Mouse (Mus musculus) heart, embryonic 12.5 days (tissue): ENCODE data around the gene Cd302. TPM values are rescaled to one million over a fixed set of nuclear protein-coding genes. Genes with fewer than 3 reads are reported as not detected.

Source experiments
- ATAC-seq: fragments of 200-750 bp; cut with Nextera tagmentation; 2 replicates; pipeline ENCODE4 v1.8.0; 2017; ENCODE audit warnings: moderate TSS enrichment, moderate library complexity; ENCODE audit not compliant: insufficient number of reproducible peaks, low FRiP score
- H3K27ac ChIP-seq: fragments of 300-500 bp; sonication (generic); 2 replicates; pipeline ENCODE4 v1.5.1; 2016; ENCODE audit warnings: mild to moderate bottlenecking, moderate library complexity; ENCODE audit not compliant: poor library complexity, severe bottlenecking
- H3K27me3 ChIP-seq: fragments of 300-500 bp; sonication (generic); replicated peaks from 2 replicates; pipeline ENCODE4 v1.6.1; 2016; ENCODE audit warnings: mild to moderate bottlenecking, moderate library complexity
- H3K36me3 ChIP-seq: fragments of 300-500 bp; sonication (generic); 2 replicates; pipeline ENCODE4 v1.6.1; 2016; ENCODE audit warnings: mild to moderate bottlenecking, moderate library complexity
- H3K4me1 ChIP-seq: fragments of 300-500 bp; sonication (generic); replicated peaks from 2 replicates; pipeline ENCODE4 v1.6.1; 2016; ENCODE audit warnings: mild to moderate bottlenecking
- H3K4me2 ChIP-seq: fragments of 300-500 bp; sonication (generic); 2 replicates; pipeline ENCODE4 v1.6.1; 2016; ENCODE audit warnings: mild to moderate bottlenecking, moderate library complexity
- H3K4me3 ChIP-seq: fragments of 300-500 bp; sonication (generic); 2 replicates; pipeline ENCODE4 v1.5.1; 2016; ENCODE audit warnings: mild to moderate bottlenecking
- H3K9ac ChIP-seq: fragments of 300-500 bp; sonication (generic); 2 replicates; pipeline ENCODE4 v1.6.1; 2016; ENCODE audit warnings: mild to moderate bottlenecking, moderate library complexity
- H3K9me3 ChIP-seq: fragments of 300-500 bp; sonication (generic); replicated peaks from 2 replicates; pipeline ENCODE4 v1.6.1; 2016; ENCODE audit warnings: mild to moderate bottlenecking, moderate library complexity
- WGBS: fragments of 180-500 bp; shearing (Covaris S2); methylation state at CpG from one replicate; pipeline ENCODE4 v1.1.7; 2016; 5-methylcytosine and 5-hydroxymethylcytosine counted together
- polyA plus RNA-seq: library from polyadenylated mRNA; unstranded; fragments of >200 nt; fragmentation: Nextera tagmentation; extraction: Ambion mirVana; gene quantifications from 2 replicates; pipeline ENCODE4 v1.2.1, GENCODE M21; 2016

The Cd302 gene
- polyA plus RNA-seq, result 23.3 and 23.9 TPM in 2 replicates

DNA sequence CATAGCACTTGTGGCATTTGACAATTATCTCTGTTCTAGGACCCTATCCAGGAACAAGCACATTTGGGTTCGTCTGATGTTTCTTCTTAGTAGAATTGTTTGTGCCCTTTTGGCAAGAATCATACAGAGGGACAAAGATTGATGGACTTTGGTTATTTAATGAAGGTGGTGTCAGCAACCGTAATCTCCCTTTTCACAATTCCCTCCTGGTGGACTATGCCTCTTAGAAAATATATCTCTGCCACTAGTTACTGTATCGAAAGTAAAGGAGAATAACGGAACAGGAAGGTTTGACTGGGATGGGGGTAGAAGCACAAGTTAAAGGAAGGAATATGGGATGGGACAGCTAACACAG is at the start of gene Cd302:
Gene Cd302 (minus strand): TSS at position 22 of the 355 bp plus-strand sequence.
- Histone ChIP-seq H3K4me2 (peak within 1 kb of the TSS; percentile 96), H3K9ac (peak within 1 kb of the TSS; percentile 72), H3K9me3 (no peaks in the 10 kb centered on the region), H3K4me1 (peaks cover 7% of the 10 kb centered on the region; the same call in 1 of the 2 replicates), H3K4me3 (peak within 1 kb of the TSS; percentile 58), H3K27me3 (no peaks in the 10 kb centered on the region), H3K36me3 (no peaks in the 10 kb centered on the region), H3K27ac (no peak within 1 kb of the TSS)
- WGBS, result 49% methylated on average over 4 of the region's 4 CpGs
- ATAC-seq, result no peak

- Histone ChIP-seq H3K27me3 (no peaks in the 10 kb centered on the region), H3K4me2 (no peak overlapping the region), H3K4me3 (no peak overlapping the region), H3K4me1 (no peaks in the 10 kb centered on the region; the same call in 1 of the 2 replicates), H3K9ac (no peak overlapping the region), H3K9me3 (no peaks in the 10 kb centered on the region), H3K36me3 (peaks cover 2% of the 10 kb centered on the region; the same call in 1 of the 2 replicates), H3K27ac (no peak overlapping the region)
- no peak for ATAC-seq
- 36% methylated on average over 10 of the region's 10 CpGs for whole genome bisulfite sequencing
Observed at GRCm38 (mm10) chr2:60328641-60329040, 44.4 kb upstream of the Cd302 start.

DNA sequence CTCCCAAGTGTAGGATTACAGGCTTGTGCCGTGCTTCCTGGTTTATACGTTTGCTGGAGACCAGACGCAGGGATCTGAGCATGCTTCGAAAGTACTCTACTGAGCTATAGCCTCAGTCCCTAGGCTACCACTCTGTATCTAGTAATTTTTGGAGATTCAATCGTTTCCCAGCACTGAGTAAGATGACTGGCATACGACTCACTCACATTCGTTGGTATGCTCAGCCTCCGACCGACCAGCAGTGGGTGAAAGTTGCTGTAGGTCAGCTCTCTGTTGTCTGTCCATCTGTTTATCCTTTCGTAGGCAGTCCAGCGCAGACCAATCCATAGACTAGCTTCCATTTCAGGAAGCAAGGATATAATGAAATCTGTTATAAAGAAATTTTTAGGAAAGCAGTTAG is 43.3 kb upstream of the Cd302 start:
- no peak overlapping the region for H3K4me3 ChIP-seq
- WGBS, result 82% methylated on average over 11 of the region's 11 CpGs
- no peaks in the 10 kb centered on the region for H3K27me3 ChIP-seq
- no peak overlapping the region for H3K9ac ChIP-seq
- H3K9me3 ChIP-seq, result no peaks in the 10 kb centered on the region
- peaks cover 2% of the 10 kb centered on the region; the same call in 1 of the 2 replicates for H3K36me3 ChIP-seq
- no peak for ATAC-seq
- no peak overlapping the region for H3K4me2 ChIP-seq
- H3K27ac ChIP-seq, result no peak overlapping the region
- H3K4me1 ChIP-seq, result no peaks in the 10 kb centered on the region; the same call in 1 of the 2 replicates

GRCm38 (mm10) chr2:60326948-60327347 is 42.7 kb upstream of the Cd302 start:
- WGBS, result 85% methylated on average over 7 of the region's 7 CpGs
- ATAC-seq, result no peak
- Histone ChIP-seq H3K27ac (no peak overlapping the region), H3K4me2 (no peak overlapping the region), H3K4me1 (no peaks in the 10 kb centered on the region; the same call in 1 of the 2 replicates), H3K4me3 (no peak overlapping the region), H3K9me3 (no peaks in the 10 kb centered on the region), H3K9ac (no peak overlapping the region), H3K36me3 (peaks cover 2% of the 10 kb centered on the region; the same call in 1 of the 2 replicates), H3K27me3 (no peaks in the 10 kb centered on the region)

DNA sequence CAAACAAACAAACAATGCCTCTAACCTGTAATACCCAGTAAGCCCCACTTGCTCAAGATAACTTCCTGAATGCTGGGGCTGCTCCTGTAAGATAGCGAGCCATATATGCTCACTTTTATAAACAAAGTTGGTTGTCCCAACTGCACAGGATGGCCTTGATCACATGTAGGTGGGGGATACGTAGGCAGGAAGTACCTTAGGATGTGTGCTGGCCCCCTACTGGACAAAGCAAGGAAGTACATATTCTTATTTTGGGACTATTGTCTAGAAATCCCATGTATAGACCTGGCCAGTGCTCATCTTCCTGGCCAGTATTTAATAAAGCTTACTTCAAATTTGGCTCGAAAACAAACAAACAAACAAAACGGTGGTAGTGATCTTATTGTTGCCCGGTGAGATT is 39.1 kb upstream of the Cd302 start:
- no peaks in the 10 kb centered on the region for H3K27me3 ChIP-seq
- no peaks in the 10 kb centered on the region; the same call in 1 of the 2 replicates for H3K4me1 ChIP-seq
- no peak overlapping the region for H3K4me2 ChIP-seq
- no peak overlapping the region for H3K27ac ChIP-seq
- H3K9ac ChIP-seq, result no peak overlapping the region
- ATAC-seq, result no peak
- H3K36me3 ChIP-seq, result no peaks in the 10 kb centered on the region
- WGBS, result 70% methylated on average over 5 of the region's 5 CpGs
- H3K9me3 ChIP-seq, result no peaks in the 10 kb centered on the region
- H3K4me3 ChIP-seq, result no peak overlapping the region

- H3K9ac ChIP-seq, result no peak overlapping the region
- WGBS, result 67% methylated on average over 6 of the region's 6 CpGs
- no peaks in the 10 kb centered on the region for H3K4me1 ChIP-seq
- H3K27me3 ChIP-seq, result no peaks in the 10 kb centered on the region
- no peak for ATAC-seq
- 0 out of 2 replicates have a peak, but pooled peaks cover 3% of the 10 kb centered on the region for H3K36me3 ChIP-seq
- H3K4me2 ChIP-seq, result no peak overlapping the region
- no peaks in the 10 kb centered on the region for H3K9me3 ChIP-seq
- H3K27ac ChIP-seq, result no peak overlapping the region
- H3K4me3 ChIP-seq, result no peak overlapping the region
Observed at GRCm38 (mm10) chr2:60322031-60322726, 37.9 kb upstream of the Cd302 start.

- no peaks in the 10 kb centered on the region for H3K4me1 ChIP-seq
- no peak overlapping the region for H3K9ac ChIP-seq
- 0 out of 2 replicates have a peak, but pooled peaks cover 5% of the 10 kb centered on the region for H3K36me3 ChIP-seq
- no peak overlapping the region for H3K4me2 ChIP-seq
- H3K27ac ChIP-seq, result no peak overlapping the region
- H3K27me3 ChIP-seq, result no peaks in the 10 kb centered on the region
- H3K9me3 ChIP-seq, result no peaks in the 10 kb centered on the region
- ATAC-seq, result no peak
- no peak overlapping the region for H3K4me3 ChIP-seq
- WGBS, result 90% methylated on average over 4 of the region's 4 CpGs
Observed at GRCm38 (mm10) chr2:60303796-60304195, 19.5 kb upstream of the Cd302 start.

DNA sequence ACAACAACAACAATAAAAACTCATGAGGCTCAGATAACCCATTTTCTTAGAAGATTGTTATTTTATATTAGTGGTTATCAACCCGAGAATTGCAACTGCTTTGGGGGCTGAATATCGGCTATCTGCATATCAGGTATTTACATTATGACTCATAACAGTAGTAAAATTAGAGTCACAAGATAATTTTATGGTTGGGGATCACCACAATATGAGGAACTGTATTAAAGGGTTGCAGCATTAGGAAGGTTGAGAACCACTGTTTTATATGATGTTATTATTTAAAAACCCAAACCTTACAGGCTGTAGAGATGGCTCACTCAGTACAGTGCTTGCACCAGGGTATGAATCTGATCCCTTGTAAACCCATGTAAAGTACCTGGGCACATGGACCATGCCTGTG is 15.0 kb upstream of the Cd302 start:
- 82% methylated on average over 2 of the region's 2 CpGs for whole genome bisulfite sequencing
- no peak overlapping the region for H3K9ac ChIP-seq
- no peaks in the 10 kb centered on the region for H3K36me3 ChIP-seq
- no peaks in the 10 kb centered on the region for H3K4me1 ChIP-seq
- H3K27ac ChIP-seq, result no peak overlapping the region
- no peak for ATAC-seq
- H3K27me3 ChIP-seq, result no peaks in the 10 kb centered on the region
- H3K4me3 ChIP-seq, result no peak overlapping the region
- no peak overlapping the region for H3K4me2 ChIP-seq
- peaks cover 4% of the 10 kb centered on the region; the same call in 1 of the 2 replicates for H3K9me3 ChIP-seq

DNA sequence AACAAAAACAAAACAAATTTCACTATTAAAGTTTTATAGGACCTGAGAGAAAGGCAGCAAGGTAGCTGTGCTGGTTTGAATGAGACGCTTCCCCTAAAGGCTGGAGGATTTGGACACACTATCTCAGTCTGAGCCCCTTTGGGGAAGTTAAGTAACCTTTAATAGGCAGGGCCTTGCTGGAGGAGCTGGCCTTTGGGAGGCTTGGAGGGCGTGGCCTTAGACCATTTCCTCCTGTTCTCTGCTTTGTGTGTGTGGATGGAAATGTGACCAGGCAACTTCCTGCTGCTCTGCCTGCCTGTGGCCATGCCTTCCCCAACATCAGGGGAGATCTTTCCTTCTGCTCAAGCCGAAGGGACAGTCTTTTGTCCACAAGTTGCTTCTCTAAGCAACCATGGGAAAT is 14.0 kb upstream of the Cd302 start:
- Histone ChIP-seq H3K4me1 (no peaks in the 10 kb centered on the region), H3K9ac (no peak overlapping the region)

GRCm38 (mm10) chr2:60291381-60291780 is 7.1 kb upstream of the Cd302 start:
- WGBS, result 87% methylated on average over 4 of the region's 4 CpGs
- Histone ChIP-seq H3K4me2 (no peak overlapping the region), H3K27me3 (no peaks in the 10 kb centered on the region), H3K9me3 (peaks cover 4% of the 10 kb centered on the region; the same call in 1 of the 2 replicates), H3K4me3 (no peak overlapping the region), H3K9ac (no peak overlapping the region), H3K27ac (no peak overlapping the region), H3K4me1 (no peaks in the 10 kb centered on the region), H3K36me3 (no peaks in the 10 kb centered on the region)
- ATAC-seq, result no peak

More for the DNA sequence above, 14.0 kb upstream of the Cd302 start:
- no peak for ATAC-seq
- Histone ChIP-seq H3K4me3 (no peak overlapping the region), H3K36me3 (no peaks in the 10 kb centered on the region), H3K27ac (no peak overlapping the region), H3K9me3 (peaks cover 4% of the 10 kb centered on the region; the same call in 1 of the 2 replicates), H3K4me2 (no peak overlapping the region), H3K27me3 (no peaks in the 10 kb centered on the region)
- WGBS, result 66% methylated on average over 3 of the region's 3 CpGs

GRCm38 (mm10) chr2:60289451-60289850 is 5.2 kb upstream of the Cd302 start:
- ATAC-seq, result no peak
- no peaks in the 10 kb centered on the region for H3K9me3 ChIP-seq
- no peak overlapping the region for H3K9ac ChIP-seq
- 68% methylated on average over 1 of the region's 1 CpGs for whole genome bisulfite sequencing
- H3K27me3 ChIP-seq, result no peaks in the 10 kb centered on the region
- no peak overlapping the region for H3K4me2 ChIP-seq
- H3K4me1 ChIP-seq, result no peaks in the 10 kb centered on the region
- H3K27ac ChIP-seq, result no peak overlapping the region
- no peak overlapping the region for H3K4me3 ChIP-seq
- H3K36me3 ChIP-seq, result no peaks in the 10 kb centered on the region
